Mouse (Mus musculus) heart, embryonic 11.5 days (tissue): ENCODE measurements around the gene Anapc1. TPM values are rescaled to one million over a fixed set of nuclear protein-coding genes. Genes with fewer than 3 reads are reported as not detected.

ENCODE experiments used
- ATAC-seq: fragments of 200-750 bp; cut with Nextera tagmentation; replicated peaks from 2 replicates; pipeline ENCODE4 v1.8.0; 2017; ENCODE audit warnings: moderate library complexity; ENCODE audit not compliant: insufficient number of reproducible peaks, low FRiP score, low TSS enrichment
- H3K27ac ChIP-seq: fragments of 300-500 bp; sonication (generic); 2 replicates; pipeline ENCODE4 v1.5.1; 2014; ENCODE audit warnings: mild to moderate bottlenecking, low read depth, low read length
- H3K27me3 ChIP-seq: fragments of 300-500 bp; sonication (generic); 2 replicates; pipeline ENCODE4 v1.6.1; 2014; ENCODE audit warnings: mild to moderate bottlenecking, low read length, mixed read lengths; ENCODE audit not compliant: control insufficient read depth, insufficient read depth
- H3K36me3 ChIP-seq: fragments of 300-500 bp; sonication (generic); 2 replicates; pipeline ENCODE4 v1.6.1; 2014; ENCODE audit warnings: mild to moderate bottlenecking, low read length, moderate library complexity, mixed read lengths; ENCODE audit not compliant: control insufficient read depth, insufficient read depth
- H3K4me1 ChIP-seq: fragments of 300-500 bp; sonication (generic); 2 replicates; pipeline ENCODE4 v1.6.1; 2014; ENCODE audit warnings: low read length; ENCODE audit not compliant: control insufficient read depth, insufficient read depth
- H3K4me2 ChIP-seq: fragments of 300-500 bp; sonication (generic); 2 replicates; pipeline ENCODE4 v1.6.1; 2014; ENCODE audit warnings: mild to moderate bottlenecking, moderate library complexity
- H3K4me3 ChIP-seq: fragments of 300-500 bp; sonication (generic); 2 replicates; pipeline ENCODE4 v1.5.1; 2014; ENCODE audit warnings: low read depth, low read length
- H3K9ac ChIP-seq: fragments of 300-500 bp; sonication (generic); 2 replicates; pipeline ENCODE4 v1.6.1; 2014; ENCODE audit warnings: mild to moderate bottlenecking, low read depth, low read length, moderate library complexity
- H3K9me3 ChIP-seq: fragments of 300-500 bp; sonication (generic); replicated peaks from 2 replicates; pipeline ENCODE4 v1.6.1; 2016; ENCODE audit warnings: low read length; ENCODE audit not compliant: control insufficient read depth
- WGBS: fragments of 180-500 bp; shearing (Covaris S2); extraction: QIAGEN DNeasy Blood & Tissue Kit; methylation state at CpG from one replicate; pipeline ENCODE4 v1.1.7; 2014; ENCODE audit not compliant: insufficient replicate concordance; 5-methylcytosine and 5-hydroxymethylcytosine counted together
- polyA plus RNA-seq: library from polyadenylated mRNA; unstranded; fragments of >200 nt; fragmentation: Nextera tagmentation; extraction: Ambion mirVana; gene quantifications from 2 replicates; pipeline ENCODE4 v1.2.1, GENCODE M21; 2014

Gene Anapc1
- polyA plus RNA-seq, 1 experiment from 2014 or later, result 65.1 TPM

DNA sequence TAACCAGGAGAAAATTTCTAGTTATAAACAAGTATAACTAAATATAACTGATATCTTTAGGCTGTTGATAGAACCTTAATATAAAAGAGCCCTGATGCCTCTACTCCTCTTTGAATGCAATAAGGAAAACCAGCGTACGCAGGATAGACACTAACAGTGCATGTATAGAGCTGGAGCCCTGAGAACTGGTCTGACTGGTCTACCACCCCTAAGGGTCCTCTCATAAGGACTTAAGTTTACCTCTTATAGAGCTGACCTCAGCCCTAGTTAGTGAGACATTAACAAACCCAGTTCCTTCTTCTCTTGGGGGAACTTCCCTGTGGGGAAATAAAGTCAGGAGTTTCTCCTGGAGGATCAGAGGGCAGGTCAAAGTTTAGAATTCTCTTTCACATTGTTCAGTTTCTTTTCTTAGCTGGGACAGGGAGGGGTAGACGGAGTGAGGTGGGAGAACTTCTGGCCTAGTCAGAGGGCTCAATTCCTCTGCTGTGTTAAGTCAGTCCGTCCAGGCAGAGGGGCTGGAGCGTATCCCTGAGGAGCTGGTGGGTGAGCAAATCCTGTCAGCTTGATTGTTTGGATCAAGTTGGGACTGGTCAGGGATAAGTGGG is 35.0 kb upstream of the Anapc1 start:
- Histone ChIP-seq H3K27me3 (no peaks in the 10 kb centered on the region), H3K9ac (no peak overlapping the region), H3K4me2 (no peak overlapping the region), H3K9me3 (no peaks in the 10 kb centered on the region), H3K4me1 (no peaks in the 10 kb centered on the region), H3K27ac (no peak overlapping the region), H3K36me3 (peaks cover 3% of the 10 kb centered on the region), H3K4me3 (no peak overlapping the region)
- no peak for ATAC-seq
- 80% methylated on average over 5 of the region's 5 CpGs for WGBS

DNA sequence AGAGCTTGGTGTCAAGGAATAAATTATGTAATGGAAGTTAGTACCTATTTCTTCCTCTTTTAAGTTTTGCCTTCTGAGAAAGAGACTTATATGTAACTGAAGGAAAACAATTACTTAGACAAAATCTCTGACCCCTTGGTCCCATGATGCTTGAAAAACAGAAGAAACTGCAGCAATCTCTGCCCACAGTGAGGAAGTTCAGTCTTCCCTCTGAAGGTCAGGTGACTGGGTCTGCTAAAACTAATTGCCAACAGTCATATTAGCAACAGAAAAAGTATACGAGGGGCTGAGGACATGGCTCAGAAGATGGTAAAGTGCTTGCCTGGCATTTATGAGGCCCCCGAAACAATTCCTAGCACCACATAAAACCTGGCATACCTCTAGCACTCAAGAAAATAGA is 32.2 kb upstream of the Anapc1 start:
- no peak overlapping the region for H3K9ac ChIP-seq
- no peak for ATAC-seq
- H3K4me1 ChIP-seq, result peaks cover 7% of the 10 kb centered on the region; the same call in 1 of the 2 replicates
- H3K4me3 ChIP-seq, result no peak overlapping the region
- no peak overlapping the region for H3K4me2 ChIP-seq
- H3K27ac ChIP-seq, result no peak overlapping the region
- WGBS, result 90% methylated on average over 2 of the region's 2 CpGs
- H3K27me3 ChIP-seq, result no peaks in the 10 kb centered on the region
- peaks cover 3% of the 10 kb centered on the region for H3K36me3 ChIP-seq
- H3K9me3 ChIP-seq, result no peaks in the 10 kb centered on the region

- 97% methylated on average over 1 of the region's 1 CpGs for WGBS
- no peaks in the 10 kb centered on the region for H3K9me3 ChIP-seq
- no peaks in the 10 kb centered on the region for H3K27me3 ChIP-seq
- H3K27ac ChIP-seq, result no peak overlapping the region
- no peak overlapping the region for H3K9ac ChIP-seq
- H3K4me2 ChIP-seq, result no peak overlapping the region
- H3K4me1 ChIP-seq, result peaks cover 13% of the 10 kb centered on the region; the same call in 1 of the 2 replicates
- no peak overlapping the region for H3K4me3 ChIP-seq
- no peak for ATAC-seq
- no peaks in the 10 kb centered on the region for H3K36me3 ChIP-seq
Measured at GRCm38 (mm10) chr2:128715979-128716378, 28.8 kb upstream of the Anapc1 start.

DNA sequence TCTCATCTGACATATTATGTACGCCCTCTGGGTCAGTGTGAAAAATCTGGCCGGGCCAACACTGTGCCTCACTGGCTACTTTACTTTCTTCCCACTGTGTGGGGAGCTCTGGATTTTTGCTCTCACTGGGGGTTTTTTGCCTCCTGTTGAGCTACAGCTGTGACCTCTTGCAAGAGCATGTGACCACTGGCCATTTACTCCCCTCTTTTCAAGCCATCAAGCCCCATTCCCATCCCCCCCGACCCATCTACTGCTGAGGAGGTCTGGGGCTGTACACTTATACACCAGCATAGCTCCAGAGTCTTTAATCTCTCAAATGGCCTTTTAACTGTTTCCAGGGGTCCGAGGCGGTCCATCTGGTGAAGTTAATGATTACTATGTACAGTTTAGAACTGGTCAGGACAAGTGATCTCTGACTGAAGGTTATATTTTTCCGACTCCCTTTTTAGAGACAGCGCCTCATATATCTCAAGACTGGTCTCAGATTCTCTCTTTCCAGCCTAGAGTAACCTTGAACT is 27.6 kb upstream of the Anapc1 start:
- Histone ChIP-seq H3K4me3 (no peak overlapping the region), H3K9me3 (no peaks in the 10 kb centered on the region), H3K27me3 (no peaks in the 10 kb centered on the region), H3K36me3 (no peaks in the 10 kb centered on the region), H3K9ac (no peak overlapping the region), H3K4me1 (peaks cover 13% of the 10 kb centered on the region; the same call in 1 of the 2 replicates), H3K27ac (no peak overlapping the region), H3K4me2 (no peak overlapping the region)
- no peak for ATAC-seq
- 71% methylated on average over 7 of the region's 7 CpGs for WGBS

DNA sequence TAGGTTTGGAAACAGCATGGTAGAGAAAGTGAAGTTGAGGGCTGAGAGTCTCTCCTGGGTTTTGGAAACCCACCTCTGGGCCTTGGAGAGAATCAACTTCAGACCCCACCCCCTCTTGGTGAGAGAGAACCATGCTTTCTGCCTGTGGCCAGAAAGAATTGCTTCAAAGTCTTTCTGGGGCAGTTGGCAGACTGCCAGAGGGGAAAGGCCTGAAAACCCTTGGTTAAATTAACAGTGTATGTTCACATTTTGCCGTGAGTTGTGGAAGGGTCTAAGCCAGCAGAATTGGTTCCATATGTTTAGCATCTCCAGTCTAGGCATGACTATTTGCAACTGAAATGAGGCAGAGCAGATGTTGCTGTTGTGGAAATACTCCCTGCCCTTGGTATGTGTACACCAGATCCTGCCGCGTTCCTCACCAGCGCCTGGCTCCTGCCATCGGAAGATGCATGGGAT is 26.4 kb upstream of the Anapc1 start:
- Histone ChIP-seq H3K27ac (peak overlapping the region; percentile 29; the same call in 1 of the 2 replicates), H3K27me3 (no peaks in the 10 kb centered on the region), H3K4me2 (no peak overlapping the region), H3K4me1 (peaks cover 13% of the 10 kb centered on the region; the same call in 1 of the 2 replicates), H3K9ac (no peak overlapping the region), H3K4me3 (no peak overlapping the region), H3K9me3 (no peaks in the 10 kb centered on the region), H3K36me3 (no peaks in the 10 kb centered on the region)
- 58% methylated on average over 5 of the region's 5 CpGs for WGBS
- ATAC-seq, result no peak

DNA sequence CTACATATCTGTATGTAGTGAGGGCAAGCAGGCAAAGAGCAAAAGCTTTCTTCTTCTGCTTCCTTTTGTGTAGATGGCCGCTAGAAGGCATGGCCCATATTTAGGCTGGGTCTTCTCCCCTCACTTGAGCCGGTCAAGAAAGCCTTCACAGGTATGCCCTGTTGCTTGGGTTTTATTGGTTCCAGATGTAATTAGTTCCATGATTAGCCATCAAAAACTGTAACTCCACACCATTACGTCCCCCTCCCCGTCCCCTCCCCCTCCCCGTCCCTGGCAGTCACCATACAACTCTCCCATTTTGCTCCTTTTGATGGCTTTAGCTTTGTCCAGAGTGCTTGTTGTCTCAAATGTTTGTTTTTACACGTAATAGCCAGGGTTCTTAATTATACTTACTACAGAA is 25.7 kb upstream of the Anapc1 start:
- no peak overlapping the region for H3K4me3 ChIP-seq
- H3K4me1 ChIP-seq, result peaks cover 13% of the 10 kb centered on the region; the same call in 1 of the 2 replicates
- 79% methylated on average over 6 of the region's 6 CpGs for WGBS
- H3K27ac ChIP-seq, result 0 out of 2 replicates have a peak overlapping the region, but pooled peaks have one; percentile 6
- no peaks in the 10 kb centered on the region for H3K9me3 ChIP-seq
- ATAC-seq, result no peak
- H3K4me2 ChIP-seq, result no peak overlapping the region
- H3K27me3 ChIP-seq, result no peaks in the 10 kb centered on the region
- no peaks in the 10 kb centered on the region for H3K36me3 ChIP-seq
- no peak overlapping the region for H3K9ac ChIP-seq

GRCm38 (mm10) chr2:128710609-128711008 is 23.4 kb upstream of the Anapc1 start:
- 74% methylated on average over 6 of the region's 6 CpGs for WGBS
- ATAC-seq, result no peak
- Histone ChIP-seq H3K27ac (no peak overlapping the region), H3K9me3 (no peaks in the 10 kb centered on the region), H3K27me3 (no peaks in the 10 kb centered on the region), H3K4me3 (no peak overlapping the region), H3K4me2 (no peak overlapping the region), H3K9ac (no peak overlapping the region), H3K4me1 (peaks cover 11% of the 10 kb centered on the region; the same call in 1 of the 2 replicates), H3K36me3 (no peaks in the 10 kb centered on the region)

DNA sequence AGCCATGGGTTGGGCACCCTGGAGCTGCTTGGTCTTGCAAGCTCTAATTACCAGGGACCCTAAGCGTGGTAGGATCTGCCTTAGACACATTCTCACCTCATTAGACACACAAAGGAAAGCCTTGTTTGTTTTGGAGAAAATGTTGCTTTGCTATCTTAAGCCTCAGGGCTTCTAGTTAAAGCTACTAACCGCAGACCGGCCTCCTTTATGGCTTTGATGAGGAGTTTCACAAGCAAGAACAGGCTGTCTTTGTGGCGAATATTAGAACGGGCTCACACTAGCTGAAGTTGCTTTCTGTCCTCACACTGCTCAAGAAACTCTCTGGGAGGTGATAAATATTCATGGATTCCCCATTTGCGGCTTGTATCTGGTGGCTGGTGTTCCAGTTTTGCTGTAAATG is 22.1 kb upstream of the Anapc1 start:
- H3K9me3 ChIP-seq, result no peaks in the 10 kb centered on the region
- no peaks in the 10 kb centered on the region for H3K27me3 ChIP-seq
- no peak overlapping the region for H3K9ac ChIP-seq
- 35% methylated on average over 6 of the region's 6 CpGs for WGBS
- no peak overlapping the region for H3K27ac ChIP-seq
- H3K4me2 ChIP-seq, result no peak overlapping the region
- peaks cover 6% of the 10 kb centered on the region; the same call in 1 of the 2 replicates for H3K4me1 ChIP-seq
- no peak for ATAC-seq
- no peaks in the 10 kb centered on the region for H3K36me3 ChIP-seq
- H3K4me3 ChIP-seq, result no peak overlapping the region

GRCm38 (mm10) chr2:128704474-128704873 is 17.3 kb upstream of the Anapc1 start:
- no peaks in the 10 kb centered on the region for H3K27me3 ChIP-seq
- 80% methylated on average over 3 of the region's 3 CpGs for WGBS
- no peaks in the 10 kb centered on the region for H3K9me3 ChIP-seq
- no peak for ATAC-seq
- H3K4me3 ChIP-seq, result no peak overlapping the region
- H3K4me2 ChIP-seq, result no peak overlapping the region
- H3K36me3 ChIP-seq, result no peaks in the 10 kb centered on the region
- H3K27ac ChIP-seq, result no peak overlapping the region
- H3K9ac ChIP-seq, result no peak overlapping the region
- no peaks in the 10 kb centered on the region for H3K4me1 ChIP-seq
